Mouse (Mus musculus) heart, embryonic 14.5 days (tissue): ENCODE results near the gene Bfar. TPM values are rescaled to one million over a fixed set of nuclear protein-coding genes. Genes with fewer than 3 reads are reported as not detected.

Experiments used
- polyA plus RNA-seq: library from polyadenylated mRNA; unstranded; fragments of >200 nt; fragmentation: Nextera tagmentation; extraction: Ambion mirVana; gene quantifications from 2 replicates; pipeline ENCODE4 v1.2.1, GENCODE M21; 2014

Bfar gene
- polyA plus RNA-seq, 1 experiment from 2014 or later = 42.8 TPM

Other genes with a start within 250 kb of the Bfar start
- gene Parn, start 3.7 kb upstream of the Bfar start, polyA plus RNA-seq = 28.2 and 29.6 TPM in 2 replicates
- 2.8 and 3.5 TPM in 2 replicates for gene 3110001I22Rik, start 71 bp downstream of the Bfar start, polyA plus RNA-seq
- 0.28 TPM in 1 of 2 replicates, not detected in the other for gene Pla2g10, start 59.1 kb downstream of the Bfar start, polyA plus RNA-seq
- 49.8 and 54.5 TPM in 2 replicates for gene Rrn3, start 108.8 kb downstream of the Bfar start, polyA plus RNA-seq
- gene Ntan1, start 147.0 kb downstream of the Bfar start, polyA plus RNA-seq = 158 and 162 TPM in 2 replicates
- 72.6 and 73.0 TPM in 2 replicates for gene Pdxdc1, start 231.3 kb downstream of the Bfar start, polyA plus RNA-seq
- gene Mpv17l, start 231.3 kb downstream of the Bfar start, polyA plus RNA-seq = 2.5 and 2.9 TPM in 2 replicates